Mouse (Mus musculus) lung, embryonic 16.5 days (tissue): ENCODE data around the gene Armc7. TPM values are rescaled to one million over a fixed set of nuclear protein-coding genes. Genes with fewer than 3 reads are reported as not detected.
"Not testable (repeated sequence)": the region's sequence is repeated elsewhere in the genome, so short reads cannot be mapped to it uniquely, and the experiment has no call there.

Experiments used
- ATAC-seq: fragments of 200-750 bp; cut with Nextera tagmentation; 2 replicates; pipeline ENCODE4 v1.8.0; 2017; ENCODE audit warnings: low read depth, mild to moderate bottlenecking, moderate library complexity
- H3K27ac ChIP-seq: fragments of 300-500 bp; sonication (generic); 2 replicates; pipeline ENCODE4 v1.5.1; 2014; ENCODE audit warnings: mild to moderate bottlenecking, control low read depth, low read length
- H3K27me3 ChIP-seq: fragments of 300-500 bp; sonication (generic); 2 replicates; pipeline ENCODE4 v1.6.1; 2014; ENCODE audit warnings: low read depth, low read length, mixed read lengths; ENCODE audit not compliant: control insufficient read depth, insufficient read depth
- H3K36me3 ChIP-seq: fragments of 300-500 bp; sonication (generic); 2 replicates; pipeline ENCODE4 v1.6.1; 2014; ENCODE audit warnings: low read length; ENCODE audit not compliant: control insufficient read depth, insufficient read depth
- H3K4me1 ChIP-seq: fragments of 300-500 bp; sonication (generic); replicated peaks from 2 replicates; pipeline ENCODE4 v1.6.1; 2014; ENCODE audit warnings: low read length, mixed read lengths; ENCODE audit not compliant: control insufficient read depth, insufficient read depth
- H3K4me2 ChIP-seq: fragments of 300-500 bp; sonication (generic); 2 replicates; pipeline ENCODE4 v1.6.1; 2014; ENCODE audit warnings: low read depth, low read length, control low read depth
- H3K4me3 ChIP-seq: fragments of 300-500 bp; sonication (generic); 2 replicates; pipeline ENCODE4 v1.5.1; 2014; ENCODE audit warnings: mild to moderate bottlenecking, low read length, control low read depth
- H3K9ac ChIP-seq: fragments of 300-500 bp; sonication (generic); 2 replicates; pipeline ENCODE4 v1.6.1; 2014; ENCODE audit warnings: low read length, control low read depth
- H3K9me3 ChIP-seq: fragments of 300-500 bp; sonication (generic); 2 replicates; pipeline ENCODE4 v1.6.1; 2016; ENCODE audit warnings: low read length; ENCODE audit not compliant: control insufficient read depth
- WGBS: fragments of 180-500 bp; shearing (Covaris S2); extraction: QIAGEN DNeasy Blood & Tissue Kit; methylation state at CpG from one replicate; pipeline ENCODE4 v1.1.7; 2014; 5-methylcytosine and 5-hydroxymethylcytosine counted together
- polyA plus RNA-seq: library from polyadenylated mRNA; unstranded; fragments of >200 nt; fragmentation: Nextera tagmentation; extraction: Ambion mirVana; gene quantifications from 2 replicates; pipeline ENCODE4 v1.2.1, GENCODE M21; 2015

Armc7 gene
- polyA plus RNA-seq, 1 experiment from 2014 or later: 7.4 TPM

- 19% methylated on average over 6 of the region's 6 CpGs for WGBS
- peak overlapping the region; percentile 84 for H3K4me2 ChIP-seq
- peaks cover 11% of the 10 kb centered on the region for H3K4me1 ChIP-seq
- H3K9ac ChIP-seq: peak overlapping the region; percentile 76
- peak overlapping the region; percentile 82 for H3K4me3 ChIP-seq
- peaks cover 5% of the 10 kb centered on the region for H3K36me3 ChIP-seq
- no peak overlapping the region for H3K27ac ChIP-seq
- no peaks in the 10 kb centered on the region for H3K9me3 ChIP-seq
- no peak for ATAC-seq
- H3K27me3 ChIP-seq: no peaks in the 10 kb centered on the region
Measured at GRCm38 (mm10) chr11:115492387-115492786, 16.9 kb downstream of the Armc7 start.

DNA sequence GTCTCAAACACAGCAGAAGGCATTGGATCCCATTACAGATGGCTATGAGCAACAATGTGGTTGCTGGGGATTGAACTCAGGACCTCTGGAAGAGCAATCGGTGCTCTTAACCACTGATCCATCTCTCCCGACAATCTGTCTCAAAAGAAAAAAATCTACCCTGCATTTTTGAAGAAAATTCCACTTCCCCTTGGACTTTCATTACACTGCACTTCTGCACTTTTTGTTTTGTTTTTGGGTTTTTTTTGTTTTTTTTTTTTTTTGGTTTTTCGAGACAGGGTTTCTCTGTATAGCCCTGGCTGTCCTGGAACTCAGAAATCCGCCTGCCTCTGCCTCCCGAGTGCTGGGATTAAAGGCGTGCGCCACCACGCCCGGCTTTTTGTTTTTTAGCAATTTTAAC, 21.1 kb downstream of the Armc7 start:
- not testable (repeated sequence) for H3K4me2 ChIP-seq, H3K27me3 ChIP-seq, H3K9me3 ChIP-seq, H3K4me3 ChIP-seq, H3K4me1 ChIP-seq, H3K9ac ChIP-seq, ATAC-seq, H3K27ac ChIP-seq
- peaks cover 25% of the 10 kb centered on the region for H3K36me3 ChIP-seq
- 89% methylated on average over 9 of the region's 9 CpGs for WGBS

DNA sequence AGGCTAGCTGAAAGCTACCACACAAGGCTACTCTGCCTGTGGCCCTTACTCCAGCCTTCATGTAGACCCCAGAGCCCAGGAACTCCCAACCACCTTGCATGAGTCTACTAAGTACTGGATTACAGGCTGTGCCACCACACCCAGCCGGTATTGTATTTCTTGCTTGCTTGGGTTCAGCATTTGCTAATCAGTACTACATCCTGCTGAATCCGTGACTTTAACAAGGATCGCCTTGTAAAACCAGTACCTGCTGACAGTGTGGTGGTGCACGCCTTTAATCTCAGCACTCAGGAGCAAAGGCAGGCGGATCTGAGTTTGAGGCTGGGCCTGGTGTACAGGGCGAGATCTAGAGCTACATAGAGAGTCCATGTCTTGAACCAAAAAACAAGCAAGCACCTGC, 27.2 kb downstream of the Armc7 start:
- Histone ChIP-seq H3K27me3 (no peaks in the 10 kb centered on the region), H3K36me3 (peaks cover 29% of the 10 kb centered on the region), H3K9ac (no peak overlapping the region), H3K4me1 (0 out of 2 replicates have a peak, but pooled peaks cover 2% of the 10 kb centered on the region), H3K4me3 (no peak overlapping the region), H3K4me2 (no peak overlapping the region), H3K27ac (no peak overlapping the region), H3K9me3 (no peaks in the 10 kb centered on the region)
- 87% methylated on average over 6 of the region's 6 CpGs for WGBS
- no peak for ATAC-seq

GRCm38 (mm10) chr11:115506586-115506985, 31.1 kb downstream of the Armc7 start:
- H3K4me3 ChIP-seq: no peak overlapping the region
- H3K9ac ChIP-seq: no peak overlapping the region
- no peak for ATAC-seq
- peaks cover 8% of the 10 kb centered on the region for H3K36me3 ChIP-seq
- H3K4me2 ChIP-seq: no peak overlapping the region
- H3K4me1 ChIP-seq: peaks cover 22% of the 10 kb centered on the region
- no peaks in the 10 kb centered on the region for H3K27me3 ChIP-seq
- no peak overlapping the region for H3K27ac ChIP-seq
- WGBS: 49% methylated on average over 3 of the region's 3 CpGs
- H3K9me3 ChIP-seq: no peaks in the 10 kb centered on the region

DNA sequence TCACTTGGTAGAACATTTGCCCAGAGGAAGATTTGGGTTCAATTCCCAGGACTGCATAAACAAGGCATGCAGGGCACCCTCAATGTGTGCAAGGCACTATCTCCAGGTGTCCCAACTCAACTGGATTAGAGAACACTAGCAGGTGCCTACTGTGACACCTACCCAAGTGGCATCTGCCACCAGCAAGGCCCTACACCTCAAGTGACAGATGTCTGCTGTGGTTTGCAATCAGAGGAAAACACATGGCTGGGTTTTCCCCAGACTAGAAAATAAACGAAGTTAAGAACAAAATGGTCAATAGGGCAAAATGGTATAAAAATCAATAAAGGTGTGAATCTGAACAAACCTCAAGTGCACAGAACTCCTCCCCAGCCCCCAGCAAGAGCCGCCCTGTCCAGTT, 32.6 kb downstream of the Armc7 start:
- no peaks in the 10 kb centered on the region for H3K27me3 ChIP-seq
- no peaks in the 10 kb centered on the region for H3K36me3 ChIP-seq
- H3K4me3 ChIP-seq: no peak overlapping the region
- 77% methylated on average over 2 of the region's 2 CpGs for WGBS
- peaks cover 37% of the 10 kb centered on the region for H3K4me1 ChIP-seq
- H3K4me2 ChIP-seq: no peak overlapping the region
- ATAC-seq: no peak
- no peak overlapping the region for H3K27ac ChIP-seq
- no peak overlapping the region for H3K9ac ChIP-seq
- H3K9me3 ChIP-seq: no peaks in the 10 kb centered on the region

DNA sequence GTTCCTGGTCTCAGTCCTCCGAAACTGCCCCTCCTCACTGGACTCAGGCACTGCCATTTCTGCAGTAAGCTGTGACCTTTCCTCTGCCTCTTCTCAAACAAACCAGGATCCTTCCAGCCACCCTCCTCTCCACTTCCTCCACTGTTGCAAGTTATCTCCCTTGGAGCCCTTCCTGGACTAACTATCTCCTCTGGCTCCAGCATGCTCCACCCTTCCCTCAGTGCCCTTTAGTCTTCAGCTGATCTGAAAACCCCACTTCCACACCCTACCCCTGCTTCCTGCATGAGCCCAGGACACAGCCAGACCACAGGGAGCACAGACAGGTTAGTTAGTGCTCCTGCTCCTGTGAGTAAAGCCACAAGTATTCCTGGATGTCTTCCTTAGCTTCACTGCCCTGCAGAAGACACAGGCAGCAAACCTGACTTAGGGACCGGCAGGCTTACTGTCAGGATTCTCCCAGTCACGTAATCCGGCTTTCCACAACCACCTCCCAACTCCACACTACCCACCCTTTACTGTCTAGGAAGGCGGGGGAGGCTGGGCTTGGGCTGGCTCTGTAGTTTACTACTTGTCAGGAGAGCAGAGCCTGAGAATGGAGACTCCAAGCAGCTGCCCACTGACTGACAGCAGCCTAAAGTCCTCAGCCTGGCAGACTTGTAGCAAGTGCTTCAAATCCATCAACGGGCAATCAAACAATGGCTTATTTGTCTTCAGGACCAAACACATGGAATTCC, 34.5 kb downstream of the Armc7 start:
- H3K9me3 ChIP-seq: no peaks in the 10 kb centered on the region
- H3K4me1 ChIP-seq: peaks cover 39% of the 10 kb centered on the region
- H3K4me3 ChIP-seq: no peak overlapping the region
- 30% methylated on average over 6 of the region's 6 CpGs for WGBS
- H3K27ac ChIP-seq: 0 out of 2 replicates have a peak overlapping the region, but pooled peaks have one; percentile 13
- peak overlapping the region; percentile 6; the same call in 1 of the 2 replicates for H3K9ac ChIP-seq
- peak overlapping the region; percentile 31; the same call in 1 of the 2 replicates for H3K4me2 ChIP-seq
- no peak for ATAC-seq
- no peaks in the 10 kb centered on the region for H3K36me3 ChIP-seq
- H3K27me3 ChIP-seq: no peaks in the 10 kb centered on the region

DNA sequence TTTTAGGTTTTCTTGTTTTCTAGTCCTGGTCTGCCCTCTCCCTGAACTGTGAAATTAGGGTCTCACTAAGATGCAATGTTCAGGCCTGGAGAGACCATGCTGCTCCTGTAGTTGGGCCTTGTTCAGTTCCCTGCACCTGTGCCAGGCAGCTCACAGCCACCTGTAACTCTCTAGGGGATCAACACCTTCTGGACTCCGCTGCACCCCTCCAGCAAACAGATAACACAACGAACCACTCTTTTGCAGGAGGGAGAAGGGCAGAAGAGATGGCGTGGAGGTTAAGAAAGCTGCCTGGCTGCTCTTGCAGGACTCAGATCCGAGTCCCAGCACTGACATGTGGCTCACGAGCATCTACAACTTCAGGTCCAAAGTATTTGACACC, 35.0 kb downstream of the Armc7 start:
- Histone ChIP-seq H3K4me1 (peaks cover 40% of the 10 kb centered on the region), H3K9ac (peak overlapping the region; percentile 39; the same call in 1 of the 2 replicates), H3K4me3 (no peak overlapping the region), H3K9me3 (no peaks in the 10 kb centered on the region), H3K27ac (no peak overlapping the region), H3K27me3 (no peaks in the 10 kb centered on the region), H3K4me2 (peak overlapping the region; percentile 31), H3K36me3 (no peaks in the 10 kb centered on the region)
- no peak for ATAC-seq
- 32% methylated on average over 5 of the region's 5 CpGs for WGBS

- peaks cover 39% of the 10 kb centered on the region for H3K4me1 ChIP-seq
- H3K4me3 ChIP-seq: peak overlapping the region; percentile 100; the same call in 1 of the 2 replicates
- no peak overlapping the region for H3K27ac ChIP-seq
- peak overlapping the region; percentile 98 for H3K9ac ChIP-seq
- no peaks in the 10 kb centered on the region for H3K27me3 ChIP-seq
- WGBS: 68% methylated on average over 2 of the region's 2 CpGs
- peak overlapping the region; percentile 81 for H3K4me2 ChIP-seq
- no peaks in the 10 kb centered on the region for H3K36me3 ChIP-seq
- no peak for ATAC-seq
- no peaks in the 10 kb centered on the region for H3K9me3 ChIP-seq
Measured at GRCm38 (mm10) chr11:115511121-115511520, 35.7 kb downstream of the Armc7 start.

GRCm38 (mm10) chr11:115512004-115512403, 36.5 kb downstream of the Armc7 start:
- Histone ChIP-seq H3K4me2 (peak overlapping the region; percentile 81), H3K4me3 (peak overlapping the region; percentile 100), H3K36me3 (no peaks in the 10 kb centered on the region), H3K4me1 (peaks cover 39% of the 10 kb centered on the region), H3K9ac (peak overlapping the region; percentile 98), H3K9me3 (no peaks in the 10 kb centered on the region), H3K27me3 (no peaks in the 10 kb centered on the region), H3K27ac (peak overlapping the region; percentile 90)
- no peak for ATAC-seq
- WGBS: 33% methylated on average over 3 of the region's 3 CpGs
